Mouse (Mus musculus): ENCODE results near the gene Rd3. TPM values are rescaled to one million over a fixed set of nuclear protein-coding genes. Genes with fewer than 3 reads are reported as not detected.
A peak's percentile ranks its signal among the peaks of the same experiment; 100 is the strongest.

The Rd3 gene
- 5.0 and 6.0 TPM in 2 replicates for polyA plus RNA-seq (2014; fragmentation: Nextera tagmentation; extraction: Ambion mirVana)

- Histone ChIP-seq H3K27ac (replicated peaks; ENCODE audit: low read depth, low read length) (no peak within 1 kb of the TSS), H3K4me1 (ENCODE audit: control insufficient read depth, insufficient read depth, low read length) (peaks cover 29% of the 10 kb centered on the region), H3K4me3 (ENCODE audit: low read depth, low read length) (no peak within 1 kb of the TSS), H3K9ac (ENCODE audit: low read depth, low read length) (no peak within 1 kb of the TSS), H3K4me2 (ENCODE audit: low read depth, low read length) (no peak within 1 kb of the TSS), H3K36me3 (ENCODE audit: control insufficient read depth, insufficient read depth, low read length) (no peaks in the 10 kb centered on the region), H3K9me3 (ENCODE audit: control insufficient read depth, low read length) (no peaks in the 10 kb centered on the region), H3K27me3 (replicated peaks; ENCODE audit: control insufficient read depth, insufficient read depth, low read length) (no peaks in the 10 kb centered on the region)
- WGBS, result 41% methylated on average over 5 of the region's 5 CpGs
- ATAC-seq (ENCODE audit: low read depth), result peak; percentile 70
- DNase-seq (ENCODE audit: low spot score), result peak; percentile 90
Measured at GRCm38 (mm10) chr1:191977187-191977586, at the start of gene Rd3. Gene Rd3, plus strand, starts transcription at chr1:191977370.

- no peak overlapping the region for H3K27ac ChIP-seq (replicated peaks; ENCODE audit: low read depth, low read length)
- no peak overlapping the region for H3K4me3 ChIP-seq (ENCODE audit: low read depth, low read length)
- no peak overlapping the region for H3K9ac ChIP-seq (ENCODE audit: low read depth, low read length)
- ATAC-seq (ENCODE audit: low read depth), result peak; percentile 15; the same call in 1 of the 2 replicates
- 59% methylated on average over 7 of the region's 7 CpGs for WGBS
- peak; percentile 20 for DNase-seq (ENCODE audit: low spot score)
- no peaks in the 10 kb centered on the region for H3K4me1 ChIP-seq (ENCODE audit: control insufficient read depth, insufficient read depth, low read length)
- H3K27me3 ChIP-seq (replicated peaks; ENCODE audit: control insufficient read depth, insufficient read depth, low read length), result no peaks in the 10 kb centered on the region
- no peaks in the 10 kb centered on the region for H3K36me3 ChIP-seq (ENCODE audit: control insufficient read depth, insufficient read depth, low read length)
- H3K4me2 ChIP-seq (ENCODE audit: low read depth, low read length), result no peak overlapping the region
- H3K9me3 ChIP-seq (ENCODE audit: control insufficient read depth, low read length), result no peaks in the 10 kb centered on the region
Measured at GRCm38 (mm10) chr1:191928345-191928744, 48.8 kb upstream of the Rd3 start.

- no peak overlapping the region for H3K27ac ChIP-seq (replicated peaks; ENCODE audit: low read depth, low read length)
- H3K4me1 ChIP-seq (ENCODE audit: control insufficient read depth, insufficient read depth, low read length), result no peaks in the 10 kb centered on the region
- no peaks in the 10 kb centered on the region for H3K36me3 ChIP-seq (ENCODE audit: control insufficient read depth, insufficient read depth, low read length)
- no peaks in the 10 kb centered on the region for H3K9me3 ChIP-seq (ENCODE audit: control insufficient read depth, low read length)
- no peak overlapping the region for H3K4me3 ChIP-seq (ENCODE audit: low read depth, low read length)
- 71% methylated on average over 8 of the region's 8 CpGs for WGBS
- DNase-seq (ENCODE audit: low spot score), result no peak
- H3K27me3 ChIP-seq (replicated peaks; ENCODE audit: control insufficient read depth, insufficient read depth, low read length), result no peaks in the 10 kb centered on the region
- H3K9ac ChIP-seq (ENCODE audit: low read depth, low read length), result no peak overlapping the region
- H3K4me2 ChIP-seq (ENCODE audit: low read depth, low read length), result no peak overlapping the region
- no peak for ATAC-seq (ENCODE audit: low read depth)
Measured at GRCm38 (mm10) chr1:191929065-191929464, 48.1 kb upstream of the Rd3 start.

- no peak overlapping the region for H3K27ac ChIP-seq (replicated peaks; ENCODE audit: low read depth, low read length)
- no peak for ATAC-seq (ENCODE audit: low read depth)
- WGBS, result 58% methylated on average over 12 of the region's 12 CpGs
Measured at GRCm38 (mm10) chr1:191929897-191930524, 47.2 kb upstream of the Rd3 start.

GRCm38 (mm10) chr1:191930525-191931105 lies 46.6 kb upstream of the Rd3 start:
- WGBS, result 78% methylated on average over 3 of the region's 3 CpGs
- Histone ChIP-seq H3K4me3 (ENCODE audit: low read depth, low read length) (no peak overlapping the region), H3K27me3 (replicated peaks; ENCODE audit: control insufficient read depth, insufficient read depth, low read length) (no peaks in the 10 kb centered on the region), H3K4me2 (ENCODE audit: low read depth, low read length) (no peak overlapping the region), H3K27ac (replicated peaks; ENCODE audit: low read depth, low read length) (no peak overlapping the region), H3K36me3 (ENCODE audit: control insufficient read depth, insufficient read depth, low read length) (no peaks in the 10 kb centered on the region), H3K4me1 (ENCODE audit: control insufficient read depth, insufficient read depth, low read length) (no peaks in the 10 kb centered on the region), H3K9me3 (ENCODE audit: control insufficient read depth, low read length) (no peaks in the 10 kb centered on the region), H3K9ac (ENCODE audit: low read depth, low read length) (no peak overlapping the region)
- ATAC-seq (ENCODE audit: low read depth), result no peak
- no peak for DNase-seq (ENCODE audit: low spot score)

More at GRCm38 (mm10) chr1:191929897-191930524, 47.2 kb upstream of the Rd3 start:
- no peak for DNase-seq (ENCODE audit: low spot score)
- no peaks in the 10 kb centered on the region for H3K4me1 ChIP-seq (ENCODE audit: control insufficient read depth, insufficient read depth, low read length)
- no peak overlapping the region for H3K4me2 ChIP-seq (ENCODE audit: low read depth, low read length)
- H3K9ac ChIP-seq (ENCODE audit: low read depth, low read length), result no peak overlapping the region
- H3K36me3 ChIP-seq (ENCODE audit: control insufficient read depth, insufficient read depth, low read length), result no peaks in the 10 kb centered on the region
- H3K4me3 ChIP-seq (ENCODE audit: low read depth, low read length), result no peak overlapping the region
- no peaks in the 10 kb centered on the region for H3K9me3 ChIP-seq (ENCODE audit: control insufficient read depth, low read length)
- H3K27me3 ChIP-seq (replicated peaks; ENCODE audit: control insufficient read depth, insufficient read depth, low read length), result no peaks in the 10 kb centered on the region

GRCm38 (mm10) chr1:191932286-191932985 lies 44.7 kb upstream of the Rd3 start:
- Histone ChIP-seq H3K4me3 (ENCODE audit: low read depth, low read length) (no peak overlapping the region), H3K27me3 (replicated peaks; ENCODE audit: control insufficient read depth, insufficient read depth, low read length) (no peaks in the 10 kb centered on the region), H3K4me2 (ENCODE audit: low read depth, low read length) (no peak overlapping the region), H3K9me3 (ENCODE audit: control insufficient read depth, low read length) (no peaks in the 10 kb centered on the region), H3K27ac (replicated peaks; ENCODE audit: low read depth, low read length) (no peak overlapping the region), H3K4me1 (ENCODE audit: control insufficient read depth, insufficient read depth, low read length) (no peaks in the 10 kb centered on the region), H3K9ac (ENCODE audit: low read depth, low read length) (no peak overlapping the region), H3K36me3 (ENCODE audit: control insufficient read depth, insufficient read depth, low read length) (no peaks in the 10 kb centered on the region)
- DNase-seq (ENCODE audit: low spot score), result no peak
- ATAC-seq (ENCODE audit: low read depth), result no peak
- 71% methylated on average over 8 of the region's 8 CpGs for WGBS

- H3K27ac ChIP-seq (replicated peaks; ENCODE audit: low read depth, low read length), result no peak overlapping the region
- H3K9ac ChIP-seq (ENCODE audit: low read depth, low read length), result no peak overlapping the region
- no peaks in the 10 kb centered on the region for H3K9me3 ChIP-seq (ENCODE audit: control insufficient read depth, low read length)
- H3K4me1 ChIP-seq (ENCODE audit: control insufficient read depth, insufficient read depth, low read length), result no peaks in the 10 kb centered on the region
- no peaks in the 10 kb centered on the region for H3K27me3 ChIP-seq (replicated peaks; ENCODE audit: control insufficient read depth, insufficient read depth, low read length)
- H3K4me3 ChIP-seq (ENCODE audit: low read depth, low read length), result no peak overlapping the region
- ATAC-seq (ENCODE audit: low read depth) (no peak), DNase-seq (ENCODE audit: low spot score) (no peak)
- WGBS, result 73% methylated on average over 4 of the region's 4 CpGs
- H3K4me2 ChIP-seq (ENCODE audit: low read depth, low read length), result no peak overlapping the region
- no peaks in the 10 kb centered on the region for H3K36me3 ChIP-seq (ENCODE audit: control insufficient read depth, insufficient read depth, low read length)
Measured at GRCm38 (mm10) chr1:191932986-191933632, 44.1 kb upstream of the Rd3 start.

GRCm38 (mm10) chr1:191943638-191944037 lies 33.5 kb upstream of the Rd3 start:
- DNase-seq (ENCODE audit: low spot score) (no peak), ATAC-seq (ENCODE audit: low read depth) (no peak)
- 77% methylated on average over 6 of the region's 6 CpGs for WGBS
- Histone ChIP-seq H3K4me2 (ENCODE audit: low read depth, low read length) (no peak overlapping the region), H3K4me1 (ENCODE audit: control insufficient read depth, insufficient read depth, low read length) (no peaks in the 10 kb centered on the region), H3K27me3 (replicated peaks; ENCODE audit: control insufficient read depth, insufficient read depth, low read length) (no peaks in the 10 kb centered on the region), H3K9me3 (ENCODE audit: control insufficient read depth, low read length) (no peaks in the 10 kb centered on the region), H3K9ac (ENCODE audit: low read depth, low read length) (no peak overlapping the region), H3K36me3 (ENCODE audit: control insufficient read depth, insufficient read depth, low read length) (no peaks in the 10 kb centered on the region), H3K4me3 (ENCODE audit: low read depth, low read length) (no peak overlapping the region), H3K27ac (replicated peaks; ENCODE audit: low read depth, low read length) (no peak overlapping the region)

Measured in embryonic facial prominence, embryonic 14.5 days (tissue).